Mouse (Mus musculus) stomach, postnatal 0 days (tissue): ENCODE measurements at regions not wholly inside any gene's neighbourhood (a gene's known extent, or its start where the extent isn't known, plus 50 kb on each side); places are given as distances from the start of the nearest gene placed in this dataset.

Experiments
- ATAC-seq: fragments of 200-750 bp; cut with Nextera tagmentation; 2 replicates; pipeline ENCODE4 v1.8.0; 2017; ENCODE audit not compliant: low FRiP score, low TSS enrichment
- DNase-seq: peaks from one replicate; pipeline ENCODE4 v3.0.0-alpha.2; 2016; ENCODE audit warnings: low spot score
- H3K27ac ChIP-seq: fragments of 300-500 bp; sonication (generic); replicated peaks from 2 replicates; pipeline ENCODE4 v1.5.1; 2014; ENCODE audit warnings: mild to moderate bottlenecking, control low read depth
- H3K27me3 ChIP-seq: fragments of 300-500 bp; sonication (generic); 2 replicates; pipeline ENCODE4 v1.6.1; 2014; ENCODE audit warnings: low read length; ENCODE audit not compliant: control insufficient read depth, insufficient read depth
- H3K36me3 ChIP-seq: fragments of 300-500 bp; sonication (generic); 2 replicates; pipeline ENCODE4 v1.6.1; 2014; ENCODE audit warnings: low read length, mixed read lengths; ENCODE audit not compliant: control insufficient read depth, insufficient read depth
- H3K4me1 ChIP-seq: fragments of 300-500 bp; sonication (generic); replicated peaks from 2 replicates; pipeline ENCODE4 v1.6.1; 2014; ENCODE audit warnings: antibody characterized with exemption; ENCODE audit not compliant: control insufficient read depth, insufficient read depth
- H3K4me2 ChIP-seq: fragments of 300-500 bp; sonication (generic); replicated peaks from 2 replicates; pipeline ENCODE4 v1.6.1; 2014; ENCODE audit warnings: low read depth, mild to moderate bottlenecking, control low read depth, moderate library complexity
- H3K4me3 ChIP-seq: fragments of 300-500 bp; sonication (generic); 2 replicates; pipeline ENCODE4 v1.5.1; 2014; ENCODE audit warnings: low read depth, low read length, control low read depth
- H3K9ac ChIP-seq: fragments of 300-500 bp; sonication (generic); 2 replicates; pipeline ENCODE4 v1.6.1; 2014; ENCODE audit warnings: mild to moderate bottlenecking, low read length, control low read depth, mixed read lengths
- H3K9me3 ChIP-seq: fragments of 300-500 bp; sonication (generic); 2 replicates; pipeline ENCODE4 v1.6.1; 2016; ENCODE audit warnings: low read length; ENCODE audit not compliant: control insufficient read depth
- CTCF ChIP-seq: IDR thresholded peaks from 2 replicates; pipeline ENCODE4 v1.5.1; 2016; ENCODE audit warnings: antibody characterized with exemption, low read depth, mild to moderate bottlenecking, moderate library complexity
- EP300 ChIP-seq: optimal IDR thresholded peaks from 2 replicates; pipeline ENCODE3; 2016; ENCODE audit warnings: antibody characterized with exemption
- WGBS: fragments of 180-500 bp; shearing (Covaris S2); extraction: QIAGEN DNeasy Blood & Tissue Kit; methylation state at CpG from one replicate; pipeline ENCODE4 v1.1.7; 2014; 5-methylcytosine and 5-hydroxymethylcytosine counted together

GRCm38 (mm10) chr17:14610791-14611522 lies 83.1 kb downstream of the Thbs2 start:
- Histone ChIP-seq H3K27me3 (no peaks in the 10 kb centered on the region), H3K36me3 (no peaks in the 10 kb centered on the region), H3K4me3 (no peak overlapping the region), H3K9me3 (no peaks in the 10 kb centered on the region), H3K27ac (no peak overlapping the region), H3K4me1 (no peaks in the 10 kb centered on the region), H3K4me2 (no peak overlapping the region), H3K9ac (no peak overlapping the region)
- WGBS, result 86% methylated on average over 4 of the region's 4 CpGs
- ATAC-seq, result no peak
- DNase-seq, result no peak
- TF ChIP-seq EP300 (no peak), CTCF (no peak)

- WGBS, result 83% methylated on average over 4 of the region's 4 CpGs
Observed at GRCm38 (mm10) chr17:14608845-14609244, 85.2 kb downstream of the Thbs2 start.

GRCm38 (mm10) chr17:14606356-14606989 lies 87.6 kb downstream of the Thbs2 start:
- no peak for ATAC-seq
- H3K4me1 ChIP-seq, result no peaks in the 10 kb centered on the region
- H3K36me3 ChIP-seq, result no peaks in the 10 kb centered on the region
- 69% methylated on average over 5 of the region's 5 CpGs for WGBS
- DNase-seq, result no peak
- H3K4me3 ChIP-seq, result no peak overlapping the region
- H3K9me3 ChIP-seq, result no peaks in the 10 kb centered on the region
- TF ChIP-seq CTCF (no peak), EP300 (no peak)
- H3K27me3 ChIP-seq, result no peaks in the 10 kb centered on the region
- H3K4me2 ChIP-seq, result no peak overlapping the region
- H3K9ac ChIP-seq, result no peak overlapping the region
- no peak overlapping the region for H3K27ac ChIP-seq

More at GRCm38 (mm10) chr17:14608845-14609244, 85.2 kb downstream of the Thbs2 start:
- Histone ChIP-seq H3K36me3 (no peaks in the 10 kb centered on the region), H3K9me3 (no peaks in the 10 kb centered on the region), H3K27ac (no peak overlapping the region), H3K4me2 (no peak overlapping the region), H3K27me3 (no peaks in the 10 kb centered on the region), H3K9ac (no peak overlapping the region), H3K4me1 (no peaks in the 10 kb centered on the region), H3K4me3 (no peak overlapping the region)
- ATAC-seq (no peak), DNase-seq (no peak)
- TF ChIP-seq EP300, result no peak
- TF ChIP-seq CTCF, result no peak

GRCm38 (mm10) chr17:14599681-14600080 lies 94.4 kb downstream of the Thbs2 start:
- no peak overlapping the region for H3K9ac ChIP-seq
- no peaks in the 10 kb centered on the region for H3K4me1 ChIP-seq
- H3K9me3 ChIP-seq, result no peaks in the 10 kb centered on the region
- TF ChIP-seq CTCF (no peak), EP300 (no peak)
- no peak for ATAC-seq
- H3K27me3 ChIP-seq, result no peaks in the 10 kb centered on the region
- WGBS, result 74% methylated on average over 10 of the region's 10 CpGs
- DNase-seq, result no peak
- no peak overlapping the region for H3K4me3 ChIP-seq
- no peaks in the 10 kb centered on the region for H3K36me3 ChIP-seq
- no peak overlapping the region for H3K27ac ChIP-seq
- no peak overlapping the region for H3K4me2 ChIP-seq

GRCm38 (mm10) chr17:14596470-14596869 lies 97.6 kb downstream of the Thbs2 start:
- Histone ChIP-seq H3K27ac (no peak overlapping the region), H3K36me3 (no peaks in the 10 kb centered on the region), H3K4me3 (no peak overlapping the region), H3K4me1 (no peaks in the 10 kb centered on the region), H3K27me3 (no peaks in the 10 kb centered on the region), H3K9me3 (no peaks in the 10 kb centered on the region), H3K4me2 (no peak overlapping the region), H3K9ac (no peak overlapping the region)
- TF ChIP-seq EP300 (no peak), CTCF (no peak)
- WGBS, result 88% methylated on average over 7 of the region's 7 CpGs
- DNase-seq, result no peak
- no peak for ATAC-seq

GRCm38 (mm10) chr17:14595525-14595924 lies 98.5 kb downstream of the Thbs2 start:
- Histone ChIP-seq H3K4me2 (no peak overlapping the region), H3K9me3 (no peaks in the 10 kb centered on the region), H3K4me1 (no peaks in the 10 kb centered on the region), H3K9ac (no peak overlapping the region), H3K27ac (no peak overlapping the region), H3K36me3 (no peaks in the 10 kb centered on the region), H3K4me3 (no peak overlapping the region), H3K27me3 (no peaks in the 10 kb centered on the region)
- DNase-seq, result no peak
- ATAC-seq, result no peak
- WGBS, result 65% methylated on average over 7 of the region's 7 CpGs
- TF ChIP-seq EP300 (no peak), CTCF (no peak)
